Mouse (Mus musculus) lung, postnatal 0 days (tissue): ENCODE data around the gene Gm49354.

Experiments
- CTCF ChIP-seq: IDR thresholded peaks from 2 replicates; pipeline ENCODE4 v1.5.1; 2016; ENCODE audit warnings: antibody characterized with exemption, mild to moderate bottlenecking
- EP300 ChIP-seq: IDR thresholded peaks from 2 replicates; pipeline ENCODE4 v1.6.1; 2016; ENCODE audit warnings: antibody characterized with exemption, mild to moderate bottlenecking, control low read depth

DNA sequence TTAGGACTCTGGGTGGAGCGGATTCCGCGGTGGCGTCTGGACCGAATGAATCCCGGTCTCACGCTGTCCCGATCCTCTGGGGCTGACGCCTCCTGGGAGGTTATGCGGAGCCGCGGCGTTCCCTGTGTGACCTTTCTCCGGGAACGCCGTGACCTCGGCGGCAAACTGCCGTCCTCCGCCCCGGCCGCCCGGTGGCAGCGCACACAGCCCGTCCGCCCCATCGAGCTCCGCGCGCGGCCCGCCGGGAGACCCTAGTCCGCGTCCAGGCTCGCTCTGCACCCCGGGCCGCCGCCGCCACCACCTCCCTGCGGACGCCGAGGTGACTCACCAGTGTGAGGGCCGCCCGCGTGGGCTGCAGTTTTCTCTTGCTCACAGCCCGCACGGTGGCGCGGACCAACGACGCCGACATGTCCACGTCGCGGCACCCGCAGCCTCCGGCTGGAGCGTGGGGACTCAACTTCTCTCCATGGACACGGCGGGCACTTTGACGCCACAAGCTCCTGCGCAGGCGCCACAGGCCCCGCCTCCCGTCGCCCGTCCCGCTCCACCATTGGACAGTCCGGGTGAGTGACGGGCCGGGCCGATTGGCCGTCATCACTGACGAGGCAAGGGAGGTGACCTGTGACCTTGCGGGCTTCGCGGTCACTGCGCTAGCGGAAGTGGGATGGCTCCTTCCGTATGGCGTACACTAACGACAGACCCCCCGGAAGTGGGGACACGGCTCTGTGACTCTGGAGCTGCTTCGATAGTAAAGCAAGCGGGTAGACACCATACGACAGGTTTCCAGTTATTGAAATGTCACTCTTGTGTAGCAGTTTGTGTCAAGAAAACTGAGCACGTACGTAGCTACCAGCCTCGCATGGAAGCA lies 12.5 kb downstream of the Gm49354 start, which contains the start of gene Isca1:
- peak; percentile 16 for TF ChIP-seq CTCF
- TF ChIP-seq EP300, result no peak
